In the genomic region with DNA sequence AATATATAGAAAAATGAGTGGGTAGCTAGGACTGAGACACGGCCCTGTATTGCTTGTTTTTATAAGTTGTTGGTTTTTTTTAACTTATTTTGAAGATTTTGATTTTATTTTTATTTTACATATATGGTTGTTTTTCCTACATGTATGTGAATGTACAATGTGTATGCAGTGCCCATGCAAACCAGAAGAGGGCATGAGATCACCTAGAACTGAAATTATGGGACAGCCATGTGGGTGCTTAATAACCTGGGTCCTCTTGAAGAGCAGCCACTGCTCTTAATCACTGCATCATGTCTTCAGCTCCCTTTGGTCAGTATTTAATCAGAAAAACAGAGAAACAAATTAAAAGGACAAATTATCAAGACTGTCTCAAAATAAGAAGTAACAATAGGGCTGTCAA, we compare ENCODE assay signal across 12 mouse cellular contexts. TPM values are rescaled to one million over a fixed set of nuclear protein-coding genes. Genes with fewer than 3 reads are reported as not detected.
DNase-seq lines count a peak whose midpoint lies in the region; ATAC-seq and TF ChIP-seq lines count a peak whose summit lies in the region.
"Had no signal": no experiment of that assay in that cellular context is flagged by ENCODE, and none has a peak within 500 bp of the region (broad histone marks: within the 10 kb centered on the region; RNA-seq: fewer than 3 reads in every experiment).

No protein-coding gene starts in this region.

- H3K4me1 ChIP-seq in E14TG2a.4 (replicated peaks; ENCODE audit: low read depth, low read length), result peaks cover 31% of the 10 kb centered on the region

- H3K4me3 ChIP-seq in layer of hippocampus, adult 2 months, result no peak overlapping the region
- H3K4me3 ChIP-seq in E14TG2a.4 (replicated peaks; ENCODE audit: low read length), result no peak overlapping the region

- no peak overlapping the region for H3K27ac ChIP-seq in layer of hippocampus, adult 2 months

- no peak for DNase-seq in layer of hippocampus, adult 2 months (ENCODE audit: low spot score in 2 of 2)
- no peak for DNase-seq in layer of hippocampus, adult 11-12 months (ENCODE audit: low spot score)
- DNase-seq in ZHBTc4 (ENCODE audit: low read depth, low spot score), result peak; percentile 36
- no peak for DNase-seq in Muller cell, postnatal 12 days (ENCODE audit: inconsistent ontology term)
- DNase-seq in left cerebral cortex, adult 11 months (ENCODE audit: low spot score), result no peak
- DNase-seq: cerebellum, adult 2 months; heart, postnatal 36 days; kidney, postnatal 10 days; spleen, adult 18-20 months had no signal

- H3K36me3 ChIP-seq in E14TG2a.4 (ENCODE audit: insufficient read depth, low read length), result no peaks in the 10 kb centered on the region

- ATAC-seq in neutrophil, adult 5-6 weeks (ENCODE audit: extremely low read depth, insufficient number of reproducible peaks, low FRiP score, poor library complexity, severe bottlenecking), result peak; percentile 48; the same call in 1 of the 2 replicates

- H3K27me3 ChIP-seq in E14TG2a.4 (ENCODE audit: insufficient read depth, low read length), result no peaks in the 10 kb centered on the region

- peak; percentile 54 for TF ChIP-seq CTCF in layer of hippocampus, adult 2 months (conservative IDR thresholded peaks at IDR 0.05)
- TF ChIP-seq CTCF in E14TG2a.4 (conservative IDR thresholded peaks at IDR 0.05; ENCODE audit: low read length), result peak; percentile 47

- H3K9me3 ChIP-seq in E14TG2a.4 (ENCODE audit: low read length), result no peaks in the 10 kb centered on the region

RNA-seq across cellular contexts. Expression of gene Smim14, which starts 15.2 kb away (rescaled TPM):
- total RNA-seq in layer of hippocampus, adult 2 months (2021), result 100 to 1,000 TPM; 149 to 159 TPM
- 293 and 297 TPM in 2 replicates for total RNA-seq in neutrophil, adult 5-6 weeks (2017)

RNA-seq across cellular contexts. Expression of gene Ube2k, which starts 15.2 kb away (rescaled TPM):
- total RNA-seq in layer of hippocampus, adult 2 months (2021), result 100 to 1,000 TPM; 121 to 127 TPM
- 42.8 and 43.2 TPM in 2 replicates for total RNA-seq in neutrophil, adult 5-6 weeks (2017)

RNA-seq across cellular contexts. Expression of gene Gm43552, which starts 29.2 kb away (rescaled TPM):
- total RNA-seq in layer of hippocampus, adult 2 months (2021), result 1 to 10 TPM; 4.4 to 5.7 TPM
- total RNA-seq in neutrophil, adult 5-6 weeks (2017), result not detected in 2 replicates
- total RNA-seq: gastrocnemius, adult 18-20 months had no signal
